Mouse (Mus musculus) embryo, embryonic 11 days (tissue): Measurements from ENCODE around the gene Zc3h18.
A peak's percentile ranks its signal among the peaks of the same experiment; 100 is the strongest.

ENCODE experiments used
- DNase-seq: peaks from one replicate; pipeline ENCODE4 v3.0.0-alpha.2; 2015

Gene Zc3h18

DNA sequence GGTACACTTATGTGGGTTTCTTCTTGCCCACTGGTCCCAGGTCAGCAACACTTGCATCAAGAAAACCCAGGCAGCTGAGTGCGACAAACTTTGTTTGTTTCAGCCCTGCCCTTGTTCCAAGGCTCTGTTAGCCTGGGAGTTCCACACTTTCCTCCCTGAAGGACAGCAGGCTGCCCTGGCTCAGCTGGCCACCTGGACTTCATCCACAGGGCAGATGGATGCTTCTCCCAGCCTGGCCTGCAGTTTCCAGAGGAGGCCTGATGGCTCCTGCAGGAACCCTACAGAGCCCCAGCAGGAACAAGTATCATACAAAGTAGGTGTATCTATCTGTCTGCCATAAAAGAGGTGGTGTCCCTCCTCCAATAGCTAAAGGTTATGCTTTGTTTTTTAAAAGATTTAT lies 64.9 kb downstream of the Zc3h18 start:
- no peak for DNase-seq

DNA sequence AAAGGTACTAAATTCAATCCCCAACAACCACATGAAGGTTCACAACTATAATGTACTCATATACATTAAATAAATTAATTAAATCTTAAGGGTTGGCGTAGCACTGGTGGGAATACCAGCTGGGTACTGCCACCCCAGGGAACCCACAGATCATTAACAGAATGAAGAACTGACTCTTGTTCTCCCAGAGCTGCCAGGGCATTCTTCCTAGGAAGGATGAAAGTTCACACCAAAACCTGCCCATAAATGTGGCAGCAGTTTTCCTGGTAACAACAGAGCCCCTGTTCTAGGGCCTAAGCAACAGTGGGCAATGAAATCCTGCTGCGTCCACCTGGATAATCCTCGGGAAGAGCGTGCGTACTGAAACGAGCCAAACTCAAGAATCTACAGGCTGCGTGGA lies 65.9 kb downstream of the Zc3h18 start:
- no peak for DNase-seq

DNA sequence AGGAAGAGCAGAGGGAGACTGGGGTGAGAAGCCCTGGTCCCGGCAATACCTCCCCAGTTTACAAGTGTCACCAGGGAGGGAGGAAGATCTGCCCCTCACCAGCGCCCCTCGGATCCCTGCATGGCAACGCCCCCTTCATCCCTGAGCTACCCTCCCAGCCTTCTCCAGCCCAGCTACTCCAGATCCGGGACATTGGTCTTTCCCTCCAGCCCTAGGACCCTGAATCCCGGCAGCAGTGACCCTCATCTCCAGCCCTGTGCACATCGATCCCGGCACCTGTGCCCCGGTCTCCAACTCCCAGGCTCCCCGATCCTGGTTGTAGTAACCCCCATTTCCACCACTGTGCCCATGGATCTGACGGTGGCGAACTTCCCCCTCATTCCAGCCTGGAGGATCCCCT lies 66.4 kb downstream of the Zc3h18 start:
- peak; percentile 53 for DNase-seq

DNA sequence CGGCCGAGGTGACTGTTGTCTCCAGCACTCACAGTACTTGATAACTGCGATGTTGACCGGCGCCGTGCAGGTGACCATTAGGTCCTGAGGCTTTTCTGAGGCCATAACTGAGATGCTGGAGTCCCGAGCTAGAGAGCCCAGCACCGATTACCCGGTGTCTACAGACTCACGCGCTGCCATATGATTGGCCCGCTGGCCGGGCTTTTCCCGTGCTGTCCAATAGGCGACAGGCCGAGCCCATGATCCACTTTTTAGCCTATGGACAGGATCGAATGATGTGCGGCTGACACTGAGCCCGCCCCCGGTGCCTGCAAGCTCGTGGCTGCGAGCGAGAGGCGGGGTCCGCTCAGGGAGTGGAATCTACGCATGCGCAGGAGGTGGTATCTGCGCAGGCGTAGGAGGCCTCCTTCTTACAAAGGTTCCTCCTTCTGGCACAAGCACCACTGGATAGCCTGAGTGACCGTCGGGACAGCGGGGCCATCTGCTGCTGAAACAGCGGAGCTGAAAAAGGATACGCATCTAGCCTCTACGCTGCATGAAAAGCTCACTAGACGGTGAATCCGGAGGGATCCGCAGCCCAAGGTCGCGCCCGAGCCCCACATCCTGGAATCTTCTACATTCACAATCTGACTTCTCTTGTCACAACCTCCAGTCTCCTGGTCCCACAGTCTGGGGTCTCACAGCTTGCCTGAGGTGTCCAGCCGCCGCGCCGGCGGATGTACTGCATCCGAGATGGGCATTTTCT lies 67.0 kb downstream of the Zc3h18 start, which contains the start of gene Mvd:
TSS of gene Mvd (minus strand) at position 161 of the 745 bp plus-strand sequence.
- peak; percentile 100 for DNase-seq

DNA sequence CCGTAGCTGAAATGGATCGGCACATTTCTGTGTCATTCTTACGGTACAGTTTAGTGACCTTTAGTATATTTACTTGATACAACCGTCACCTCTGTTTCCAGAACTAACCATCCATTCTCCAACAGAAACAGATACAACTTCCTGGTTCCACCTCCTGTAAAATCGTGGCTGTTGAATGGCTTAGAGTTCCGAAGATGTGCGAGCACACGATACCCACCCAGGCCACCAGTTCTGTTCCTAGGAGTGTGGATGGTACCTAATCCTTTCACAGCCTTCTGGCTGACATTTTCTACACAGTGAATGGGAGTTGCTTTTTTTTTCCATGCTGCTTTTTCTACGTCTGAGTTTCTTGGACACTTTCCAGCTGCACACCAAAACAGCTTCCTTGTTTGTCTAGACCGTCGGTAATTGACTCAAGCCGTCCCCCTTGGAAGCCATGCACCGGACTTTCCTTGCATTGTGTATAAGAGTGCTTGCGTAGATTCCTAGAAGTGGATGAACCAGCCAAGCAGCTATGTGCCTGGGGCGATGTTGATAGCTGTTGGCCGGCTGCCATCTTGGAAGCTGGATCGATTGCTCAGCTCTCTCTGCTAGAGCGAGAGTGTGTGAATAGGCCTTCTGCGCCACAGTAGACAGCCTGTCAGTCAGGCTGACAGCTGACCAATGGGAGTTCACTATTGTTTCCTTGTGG lies 67.8 kb downstream of the Zc3h18 start:
- DNase-seq, result peak; percentile 69

DNA sequence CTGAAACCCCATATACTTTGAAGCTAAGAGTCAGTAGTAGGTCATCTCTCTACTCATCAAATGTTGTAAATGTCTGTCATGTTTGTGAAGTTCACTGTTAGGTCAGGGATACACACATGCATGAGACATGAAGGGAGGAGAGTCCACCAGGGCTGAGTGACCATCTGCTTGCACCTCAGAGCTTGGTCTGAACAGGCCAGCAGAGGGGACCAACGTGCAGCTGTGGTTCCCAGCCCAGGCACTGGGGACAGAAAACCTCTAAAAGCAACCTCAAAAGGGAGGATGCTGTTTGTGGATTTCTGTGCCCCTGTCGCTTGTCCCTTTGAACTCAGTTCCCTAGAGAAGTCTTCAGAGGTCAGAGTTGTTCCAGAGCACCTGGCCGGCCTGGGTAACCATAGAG lies 68.8 kb downstream of the Zc3h18 start:
- peak; percentile 27 for DNase-seq

DNA sequence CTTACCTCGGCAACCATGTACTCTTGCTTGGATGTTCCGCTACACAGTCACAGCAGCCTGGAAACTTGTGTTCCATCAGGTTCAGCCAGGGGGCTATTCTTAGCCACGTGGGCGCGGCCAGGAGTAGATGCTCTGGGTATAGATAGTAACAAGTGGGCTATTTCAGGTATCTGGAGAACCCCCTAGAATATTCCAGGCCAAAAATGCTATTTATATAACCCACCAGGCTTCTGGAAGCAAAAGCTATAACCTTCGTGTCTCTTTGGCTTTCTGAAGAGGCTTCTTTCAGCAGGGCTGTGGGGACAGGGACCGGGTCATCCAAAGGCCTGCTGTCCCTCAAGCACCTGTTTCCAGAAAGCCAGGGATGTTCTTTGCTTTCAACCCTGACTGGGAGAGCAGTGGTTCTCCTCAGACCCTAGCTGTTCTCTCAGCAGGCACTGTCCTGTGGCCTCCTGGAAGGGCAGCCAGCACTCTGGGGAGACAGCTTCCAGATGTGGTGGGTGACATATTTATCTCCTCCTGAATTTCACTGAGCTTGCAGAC lies 74.8 kb downstream of the Zc3h18 start:
- DNase-seq, result no peak

DNA sequence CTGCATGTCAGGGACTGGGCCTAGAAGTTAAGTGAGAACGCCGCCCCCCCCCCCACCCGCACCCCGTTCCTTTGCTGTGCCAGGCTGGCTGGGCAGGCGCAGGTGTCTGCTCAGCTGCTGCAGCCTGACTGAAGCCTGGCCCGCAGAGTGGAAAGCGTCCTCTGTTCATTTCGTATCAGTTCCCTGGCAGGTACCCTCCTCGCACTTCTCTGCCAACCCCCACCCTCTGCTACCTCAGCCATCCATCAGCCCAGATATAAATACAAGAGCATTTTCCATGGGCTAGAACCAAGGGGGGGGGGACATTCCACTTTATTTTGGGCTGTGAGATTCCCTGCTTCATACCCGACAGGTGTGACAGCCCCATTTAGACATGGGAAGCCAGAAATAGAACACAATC lies 75.7 kb downstream of the Zc3h18 start:
- DNase-seq, result no peak

DNA sequence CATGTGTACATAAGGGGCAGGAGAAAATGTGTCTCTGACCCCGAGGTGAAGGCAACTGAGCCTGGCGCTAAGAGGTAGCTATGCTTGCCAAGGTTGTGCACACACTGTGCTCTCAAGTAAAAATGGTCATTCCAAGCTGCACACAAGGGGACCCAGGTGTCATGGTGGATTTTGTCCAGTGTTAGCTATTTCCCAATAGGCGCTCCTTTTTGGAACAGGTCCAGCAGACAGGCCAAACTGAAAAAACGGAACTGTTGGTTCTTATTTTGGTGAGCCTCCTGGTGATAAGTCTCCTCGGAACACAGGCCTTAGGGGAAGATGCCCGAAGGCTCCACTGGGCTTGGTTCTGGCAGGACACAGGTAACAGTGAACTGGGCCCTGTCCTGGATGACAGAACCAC lies 78.0 kb downstream of the Zc3h18 start:
- DNase-seq, result no peak

DNA sequence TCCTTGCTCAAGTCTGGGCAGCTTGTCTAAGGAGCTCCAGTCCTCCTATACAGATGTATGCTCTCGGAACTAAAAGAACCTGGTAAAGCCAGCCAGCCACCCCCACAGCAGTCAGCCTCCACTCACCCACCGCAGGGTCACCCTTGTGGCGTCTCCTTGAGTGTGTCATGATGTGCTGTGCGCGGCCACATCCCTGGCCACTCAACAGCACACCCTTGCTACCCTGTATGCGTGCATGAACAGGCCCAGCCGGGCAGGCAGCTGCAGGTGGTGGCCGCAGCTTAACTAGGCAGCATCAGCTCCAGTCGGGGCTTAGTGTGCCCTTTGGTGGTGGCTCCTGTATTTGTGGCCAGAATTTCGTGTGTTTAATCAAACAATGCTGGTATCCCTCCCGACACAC lies 80.8 kb downstream of the Zc3h18 start:
- no peak for DNase-seq

DNA sequence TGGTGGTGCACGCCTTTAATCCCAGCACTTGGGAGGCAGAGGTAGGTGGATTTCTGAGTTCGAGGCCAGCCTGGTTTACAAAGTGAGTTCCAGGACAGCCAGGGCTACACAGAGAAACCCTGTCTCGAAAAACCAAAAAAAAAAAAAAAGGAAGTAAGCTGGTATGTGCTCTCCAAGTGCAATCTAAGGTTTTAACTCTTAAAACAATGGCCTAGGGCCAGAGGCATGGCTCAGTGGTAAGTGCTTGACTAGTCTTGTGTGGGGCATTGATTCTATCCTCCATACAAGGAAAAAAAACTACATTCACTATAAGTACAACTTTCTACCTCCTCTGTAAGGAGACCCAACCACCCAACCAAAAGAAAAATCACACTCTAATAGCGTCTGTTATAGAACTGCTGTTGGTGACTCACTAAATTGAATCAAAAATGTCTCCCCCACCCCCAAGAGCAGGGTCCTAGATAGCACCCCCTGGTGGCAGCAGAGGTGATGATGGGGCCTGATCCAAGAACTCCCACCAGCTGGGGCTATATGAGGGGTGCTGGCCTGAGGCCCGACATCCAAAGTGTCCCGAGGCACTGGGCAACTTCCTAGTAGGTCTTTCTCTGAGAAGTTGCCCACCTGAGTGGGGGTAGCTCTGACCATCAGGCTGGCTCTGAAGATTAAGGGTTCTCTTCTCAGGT lies 83.0 kb downstream of the Zc3h18 start:
- no peak for DNase-seq

DNA sequence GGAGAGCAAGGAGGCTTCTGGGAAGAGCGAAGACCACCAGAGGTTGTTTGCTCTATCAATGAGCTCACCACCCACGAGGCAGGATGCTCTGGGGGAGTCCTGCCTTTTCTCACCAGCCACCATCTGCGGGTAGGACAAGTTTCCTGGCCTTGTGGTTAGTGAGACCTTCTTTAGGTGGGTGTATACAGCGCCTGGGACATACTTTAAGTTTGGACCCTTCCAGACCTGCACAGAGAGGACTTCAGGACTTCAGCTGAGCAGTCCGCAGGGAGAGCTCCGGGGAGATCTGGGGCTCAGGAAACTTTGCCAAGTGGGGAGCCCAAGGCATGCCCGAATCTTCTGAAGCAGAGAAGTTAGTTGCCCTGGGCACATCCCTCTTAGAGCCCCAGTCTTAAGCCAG lies 83.6 kb downstream of the Zc3h18 start:
- DNase-seq, result no peak

DNA sequence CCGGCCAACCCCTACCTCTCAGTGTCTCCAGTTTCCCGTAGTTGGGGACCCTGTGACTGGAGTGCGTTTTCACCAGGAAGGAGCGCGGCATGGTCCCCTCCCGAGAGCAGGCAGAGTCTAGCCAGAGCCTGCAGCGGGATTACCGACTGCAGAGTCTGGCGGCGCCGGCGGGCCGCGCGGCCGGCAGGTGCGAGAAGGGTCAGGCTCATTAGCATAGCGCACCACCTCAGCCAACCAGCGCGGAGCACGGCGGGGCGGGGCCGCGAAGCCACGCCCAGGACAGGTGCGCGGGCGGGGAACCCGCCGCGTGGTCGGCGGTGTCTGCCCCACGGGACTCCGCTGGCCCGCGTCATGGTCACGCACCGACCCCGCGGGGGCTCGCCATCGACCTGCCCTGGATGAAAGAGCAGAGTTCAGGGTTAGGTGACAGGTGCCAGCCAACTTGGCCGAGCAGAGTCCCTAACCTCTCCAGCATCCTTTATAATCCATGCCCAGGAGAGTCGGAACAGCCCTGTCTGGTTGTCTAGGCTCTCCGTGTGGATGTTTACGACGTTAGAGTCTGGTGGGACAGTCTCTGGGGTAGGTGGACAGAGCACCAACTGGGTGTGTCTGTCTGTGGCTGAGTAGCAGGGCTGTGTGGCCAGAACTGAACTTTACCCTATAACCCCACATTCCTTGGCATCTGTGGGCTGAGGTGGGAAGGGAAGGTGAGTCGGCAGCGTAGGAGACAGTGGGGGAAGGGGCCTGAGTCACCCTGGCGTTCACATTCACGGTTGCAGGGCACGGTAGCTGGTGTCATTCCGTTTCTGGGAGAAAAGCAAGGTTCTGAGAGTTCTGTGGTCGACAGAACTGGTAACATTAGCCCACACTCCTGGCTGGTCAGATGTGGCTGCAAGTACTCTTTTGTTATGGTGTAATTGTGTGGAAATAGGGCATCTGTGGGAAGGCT lies 84.4 kb downstream of the Zc3h18 start, which contains the start of gene Snai3:
TSS of gene Snai3 (minus strand) at position 210 of the 949 bp plus-strand sequence.
- DNase-seq, result peak; percentile 67

DNA sequence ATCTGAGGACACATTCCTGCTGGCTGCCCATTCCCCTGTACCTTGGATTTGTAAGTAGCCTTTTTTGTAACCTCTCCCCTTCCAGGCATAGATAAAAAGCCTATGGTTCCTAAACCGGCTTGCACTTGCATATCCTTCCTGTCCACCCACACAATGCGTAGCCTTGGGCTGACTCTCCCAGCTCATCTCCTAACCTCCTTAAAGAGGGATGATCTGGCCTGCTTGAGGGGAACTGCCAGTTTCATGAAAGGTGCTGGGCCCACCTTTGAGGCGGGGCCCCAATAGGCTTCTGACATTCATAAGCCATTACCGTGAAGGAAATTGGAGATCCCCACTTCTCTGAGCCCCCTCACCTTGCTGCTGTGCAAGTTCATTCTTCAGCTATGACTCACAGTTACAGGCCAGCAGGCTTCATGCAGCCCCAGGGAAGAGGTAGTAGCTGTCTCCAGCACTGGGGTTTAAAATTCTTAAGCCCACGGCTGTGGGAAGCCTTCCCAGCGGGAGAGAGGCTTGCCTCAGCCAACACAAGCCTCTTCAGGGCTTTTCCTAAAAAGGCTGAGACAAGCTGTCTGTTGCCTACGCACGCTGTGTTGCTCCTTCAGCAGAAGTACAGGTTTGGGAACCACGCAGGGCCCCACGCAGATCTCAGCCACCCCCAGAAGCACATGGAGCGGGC lies 85.2 kb downstream of the Zc3h18 start:
- DNase-seq, result no peak

DNA sequence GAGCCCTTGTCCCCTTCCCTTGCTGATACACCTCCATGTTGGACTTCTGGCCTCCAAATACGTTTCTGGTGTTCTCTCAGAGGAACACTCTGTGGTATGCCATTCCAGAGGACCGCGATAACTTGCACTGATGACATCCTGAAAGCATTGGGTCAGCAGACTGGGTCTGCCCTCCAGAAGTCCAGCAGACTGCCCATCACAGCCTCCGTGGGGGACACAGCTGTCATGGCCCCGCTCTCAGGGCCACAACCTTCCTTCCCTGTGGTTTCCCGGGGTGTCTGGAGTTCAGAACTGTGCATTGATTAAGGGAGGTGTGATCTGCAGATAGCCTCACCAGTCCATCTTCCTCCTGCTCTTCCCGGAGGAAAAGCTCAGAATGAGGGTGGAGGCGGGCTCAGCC lies 86.1 kb downstream of the Zc3h18 start:
- no peak for DNase-seq

DNA sequence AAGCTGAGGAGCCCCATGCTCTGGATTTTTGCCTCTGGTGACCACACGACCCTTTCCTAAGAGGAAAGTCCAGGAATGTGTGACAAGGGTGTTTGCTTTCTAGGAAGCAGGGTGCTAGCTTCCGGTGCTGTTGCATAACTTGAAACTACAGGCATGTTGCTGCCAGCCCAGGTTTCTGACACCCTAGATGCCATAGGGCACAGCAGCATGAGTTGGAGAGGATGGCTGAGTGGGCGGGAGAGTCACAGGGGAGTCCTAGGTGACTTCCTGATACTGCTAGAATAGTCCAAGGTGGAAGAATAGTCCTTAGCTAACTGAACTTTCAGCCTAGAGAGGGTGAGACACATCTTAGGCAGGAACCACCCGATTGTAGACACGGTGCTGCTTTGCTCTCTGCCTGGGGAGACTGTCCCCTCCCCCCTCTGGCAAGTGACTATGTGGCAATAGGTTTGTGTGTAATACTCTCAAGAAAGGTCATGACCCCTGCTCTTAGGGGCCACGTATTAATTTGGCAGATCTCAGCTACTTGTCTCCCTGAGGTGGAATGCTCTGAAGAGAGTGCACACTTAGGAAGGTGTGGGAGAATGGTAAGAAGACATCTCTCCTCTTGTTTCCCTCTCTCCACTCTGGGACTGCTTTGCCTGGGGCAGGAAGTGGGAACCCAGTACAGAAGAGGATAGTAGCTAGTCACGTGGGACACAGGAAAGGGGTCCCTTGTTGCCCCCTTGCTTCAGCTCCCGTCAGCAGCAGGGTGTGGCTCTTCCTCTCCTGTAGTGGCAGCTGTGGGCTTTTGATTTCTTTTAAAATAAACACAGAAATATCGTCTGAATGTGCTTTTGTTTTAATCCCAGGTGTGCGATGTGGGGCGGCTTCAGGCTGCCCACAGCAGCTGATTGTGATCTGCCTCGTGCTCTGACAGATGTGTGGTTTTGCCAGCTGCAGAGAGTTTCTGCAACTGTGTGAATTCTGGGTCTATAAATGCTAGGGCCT lies 87.5 kb downstream of the Zc3h18 start:
- no peak for DNase-seq

DNA sequence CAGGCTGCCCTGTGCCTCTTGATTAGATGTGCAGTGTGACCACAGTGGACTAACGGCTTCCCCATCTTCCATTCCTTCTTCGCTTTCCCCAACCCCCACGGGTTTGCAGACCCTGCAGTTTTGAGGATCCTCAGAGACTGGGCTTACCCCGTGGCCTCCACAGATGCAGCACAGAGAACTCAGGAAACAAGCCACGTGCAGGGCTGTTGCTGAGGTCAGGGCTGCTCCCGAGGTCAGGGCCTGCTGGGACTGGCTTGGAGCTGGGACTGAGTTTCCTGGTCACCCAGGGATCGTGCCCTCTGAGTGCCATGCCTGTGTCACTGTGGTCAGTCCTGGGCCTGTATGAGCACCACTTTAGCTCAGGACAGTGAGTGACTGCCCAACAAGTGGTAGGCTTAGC lies 88.6 kb downstream of the Zc3h18 start:
- no peak for DNase-seq
